Mouse (Mus musculus) bone marrow, adult 2 months (tissue): ENCODE results near the gene Slc25a33. TPM values are rescaled to one million over a fixed set of nuclear protein-coding genes. Genes with fewer than 3 reads are reported as not detected.

Experiments
- H3K27ac ChIP-seq: fragments of 200-500 bp; 2 replicates; pipeline ENCODE4 v1.5.1; 2012; ENCODE audit warnings: low read depth, mild to moderate bottlenecking, control low read depth, inconsistent platforms, low read length; ENCODE audit not compliant: control insufficient read depth, poor library complexity, insufficient read depth
- H3K4me1 ChIP-seq: fragments of 200-500 bp; 2 replicates; pipeline ENCODE4 v1.6.1; 2011; ENCODE audit warnings: low read length; ENCODE audit not compliant: control insufficient read depth, insufficient read depth
- H3K4me3 ChIP-seq: fragments of 200-500 bp; replicated peaks from 2 replicates; pipeline ENCODE3; 2011; ENCODE audit warnings: mild to moderate bottlenecking, low read depth, low read length, control low read depth; ENCODE audit not compliant: control insufficient read depth
- CTCF ChIP-seq: fragments of 200-500 bp; IDR thresholded peaks from 2 replicates; pipeline ENCODE4 v1.5.1; 2011; ENCODE audit warnings: low read length, control low read depth; ENCODE audit not compliant: control insufficient read depth, insufficient read depth
- POLR2A ChIP-seq: fragments of 200-500 bp; IDR thresholded peaks from 2 replicates; pipeline ENCODE4 v1.6.1; 2011; ENCODE audit warnings: low read depth, mild to moderate bottlenecking, control low read depth, low read length, borderline replicate concordance; ENCODE audit not compliant: control insufficient read depth
- WGBS: fragments of 180-500 bp; shearing (Covaris S2); methylation state at CpG from one replicate; pipeline ENCODE4 v1.1.7; 2018; 5-methylcytosine and 5-hydroxymethylcytosine counted together
- polyA plus RNA-seq: library from polyadenylated mRNA; stranded (reverse); fragments of >200 nt; gene quantifications from 2 replicates; pipeline ENCODE4 v1.2.4, GENCODE M21; 2011; ENCODE audit warnings: low replicate concordance; ENCODE audit not compliant: missing spikeins, insufficient read depth, insufficient read length

Slc25a33 gene
- polyA plus RNA-seq, 1 experiment, result 4.3 TPM

- H3K27ac ChIP-seq, result no peak overlapping the region
- H3K4me1 ChIP-seq, result no peaks in the 10 kb centered on the region
- TF ChIP-seq CTCF, result no peak
- TF ChIP-seq POLR2A, result no peak
- 92% methylated on average over 12 of the region's 12 CpGs for WGBS
- no peak overlapping the region for H3K4me3 ChIP-seq
These were observed 51.1 kb downstream of the Slc25a33 start for GRCm38 (mm10) chr4:149723021-149723390.

DNA sequence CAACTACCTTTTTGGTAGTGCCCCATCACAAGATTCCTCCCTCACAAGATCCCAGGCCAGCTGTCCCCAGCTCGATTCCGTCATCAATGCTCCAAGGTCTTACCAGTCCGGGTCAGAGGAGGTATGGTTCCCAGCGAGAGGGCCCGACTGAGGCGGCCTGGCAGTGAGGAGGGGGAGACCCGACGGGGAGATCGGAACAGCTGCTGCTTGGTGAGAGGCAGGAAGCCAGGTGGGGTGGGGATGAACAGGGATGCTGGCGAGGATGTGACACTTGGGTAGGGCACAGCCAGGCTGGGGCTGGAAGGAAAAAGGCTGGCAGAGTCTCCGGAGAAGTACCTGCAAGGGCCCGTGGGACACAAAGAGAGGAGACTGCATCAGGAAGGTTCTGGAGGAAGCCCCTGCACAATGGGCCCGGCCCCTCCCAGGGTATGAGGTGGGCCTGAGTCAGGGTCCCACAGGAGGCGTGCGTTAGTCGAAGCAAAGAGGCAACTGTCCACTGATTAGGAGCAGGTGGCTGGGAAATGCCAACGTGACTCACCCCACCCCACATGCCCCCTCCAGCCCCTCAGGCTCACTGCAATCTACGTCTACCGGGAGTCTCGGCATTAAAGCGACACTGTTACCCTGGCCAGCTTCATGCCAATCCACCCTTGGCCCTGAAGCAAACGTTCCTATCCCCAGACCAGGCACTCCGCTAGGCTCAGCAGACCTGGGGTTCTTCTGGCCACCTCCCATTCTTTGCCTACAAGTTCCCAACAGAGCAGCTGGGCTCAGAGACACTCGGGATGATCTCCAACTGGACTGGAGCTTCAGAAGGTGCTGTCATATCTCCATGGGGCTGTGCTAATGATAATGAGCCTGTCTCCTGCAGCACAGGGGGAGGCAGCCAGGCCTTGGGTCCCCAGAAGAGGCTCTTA, 51.7 kb downstream of the Slc25a33 start:
- no peak overlapping the region for H3K27ac ChIP-seq
- H3K4me3 ChIP-seq, result no peak overlapping the region
- WGBS, result 89% methylated on average over 24 of the region's 24 CpGs
- H3K4me1 ChIP-seq, result no peaks in the 10 kb centered on the region
- TF ChIP-seq CTCF (no peak), POLR2A (no peak)

- Histone ChIP-seq H3K4me3 (no peak overlapping the region), H3K27ac (no peak overlapping the region), H3K4me1 (no peaks in the 10 kb centered on the region)
- no peak for TF ChIP-seq POLR2A
- no peak for TF ChIP-seq CTCF
- 79% methylated on average over 8 of the region's 8 CpGs for WGBS
These were observed 52.9 kb downstream of the Slc25a33 start for GRCm38 (mm10) chr4:149721163-149721562.

- WGBS, result 79% methylated on average over 6 of the region's 6 CpGs
These were observed 54.4 kb downstream of the Slc25a33 start for GRCm38 (mm10) chr4:149719686-149720085.

GRCm38 (mm10) chr4:149714542-149714941, 59.5 kb downstream of the Slc25a33 start:
- Histone ChIP-seq H3K4me1 (peaks cover 1% of the 10 kb centered on the region; the same call in 1 of the 2 replicates), H3K27ac (no peak overlapping the region), H3K4me3 (no peak overlapping the region)
- 76% methylated on average over 3 of the region's 3 CpGs for WGBS
- TF ChIP-seq POLR2A (no peak), CTCF (no peak)

More at GRCm38 (mm10) chr4:149719686-149720085, 54.4 kb downstream of the Slc25a33 start:
- TF ChIP-seq CTCF (peak; percentile 46), POLR2A (no peak)
- no peak overlapping the region for H3K27ac ChIP-seq
- H3K4me3 ChIP-seq, result no peak overlapping the region
- no peaks in the 10 kb centered on the region for H3K4me1 ChIP-seq

DNA sequence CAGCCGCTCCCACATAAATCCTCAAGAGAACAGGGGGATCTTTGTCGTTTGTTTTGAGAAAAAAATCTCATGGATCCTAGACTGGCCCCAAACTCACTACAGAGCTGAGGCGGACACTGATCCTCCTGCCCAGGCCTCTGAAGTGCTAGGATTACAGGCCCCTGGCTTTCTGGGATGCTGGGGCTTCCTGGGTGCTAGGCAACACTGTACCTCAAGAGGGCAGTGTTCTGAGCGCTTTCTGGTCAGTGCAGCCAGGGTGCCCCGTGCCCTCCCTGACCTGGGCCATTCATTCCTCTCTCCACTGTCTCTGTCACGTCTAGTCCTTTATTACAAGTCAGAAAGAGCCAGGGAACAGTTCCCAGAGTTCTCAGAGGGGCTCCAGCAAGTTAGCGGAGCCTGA, 62.1 kb downstream of the Slc25a33 start:
- no peak overlapping the region for H3K27ac ChIP-seq
- no peak for TF ChIP-seq POLR2A
- peak; percentile 75 for TF ChIP-seq CTCF
- 41% methylated on average over 7 of the region's 7 CpGs for WGBS

GRCm38 (mm10) chr4:149711485-149711884, 62.6 kb downstream of the Slc25a33 start:
- WGBS, result 85% methylated on average over 5 of the region's 5 CpGs
- Histone ChIP-seq H3K4me3 (no peak overlapping the region), H3K4me1 (peaks cover 1% of the 10 kb centered on the region; the same call in 1 of the 2 replicates), H3K27ac (no peak overlapping the region)
- no peak for TF ChIP-seq POLR2A
- no peak for TF ChIP-seq CTCF

More for the DNA sequence above, 62.1 kb downstream of the Slc25a33 start:
- H3K4me1 ChIP-seq, result peaks cover 1% of the 10 kb centered on the region; the same call in 1 of the 2 replicates
- H3K4me3 ChIP-seq, result no peak overlapping the region

DNA sequence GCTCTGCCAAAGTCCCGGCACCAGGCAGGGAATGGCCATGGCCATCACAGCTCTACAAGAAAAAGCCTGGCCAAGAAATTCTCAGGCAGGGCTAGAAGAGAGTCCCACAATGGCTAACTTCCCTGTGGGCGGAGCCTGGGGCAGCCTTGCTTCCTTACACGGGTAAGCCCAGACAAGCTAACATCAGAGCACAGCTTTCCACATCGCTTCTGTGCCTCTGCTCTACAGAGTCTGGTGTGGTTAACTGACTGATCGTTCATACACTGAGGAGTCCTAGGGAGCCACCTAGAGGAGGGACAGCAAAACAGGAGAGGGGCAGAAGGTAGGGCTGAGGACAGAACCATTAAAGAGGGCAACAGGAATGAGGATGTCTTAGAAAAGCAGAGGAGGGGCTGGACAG, 63.6 kb downstream of the Slc25a33 start:
- H3K4me1 ChIP-seq, result peaks cover 4% of the 10 kb centered on the region; the same call in 1 of the 2 replicates
- no peak overlapping the region for H3K4me3 ChIP-seq
- peak; percentile 91 for TF ChIP-seq CTCF
- TF ChIP-seq POLR2A, result no peak
- WGBS, result 13% methylated on average over 5 of the region's 5 CpGs
- H3K27ac ChIP-seq, result peak overlapping the region; percentile 46; the same call in 1 of the 2 replicates

- no peak overlapping the region for H3K27ac ChIP-seq
- peaks cover 14% of the 10 kb centered on the region; the same call in 1 of the 2 replicates for H3K4me1 ChIP-seq
- WGBS, result 44% methylated on average over 8 of the region's 8 CpGs
- 0 out of 2 replicates have a peak, but pooled peaks have one; percentile 15 for TF ChIP-seq POLR2A
- no peak for TF ChIP-seq CTCF
- H3K4me3 ChIP-seq, result no peak overlapping the region
These were observed 68.1 kb downstream of the Slc25a33 start for GRCm38 (mm10) chr4:149705941-149706340.
